ENCODE assay signal across 8 mouse cellular contexts in genomic region chr7:78912974-78913474, GRCm38 (mm10). TPM values are rescaled to one million over a fixed set of nuclear protein-coding genes. Genes with fewer than 3 reads are reported as not detected.
DNase-seq lines count a peak whose midpoint lies in the region; ATAC-seq and TF ChIP-seq lines count a peak whose summit lies in the region.

TSS of gene Isg20 (plus strand) at chr7:78913424.

- H3K9me3 ChIP-seq in lung, embryonic 15.5 days: no peaks in the 10 kb centered on the region
- no peaks in the 10 kb centered on the region for H3K9me3 ChIP-seq in embryonic facial prominence, embryonic 14.5 days (ENCODE audit: control insufficient read depth, low read length)
- H3K9me3 ChIP-seq in intestine, embryonic 14.5 days (ENCODE audit: control insufficient read depth, low read length): no peaks in the 10 kb centered on the region

- peaks cover 21% of the 10 kb centered on the region for H3K4me1 ChIP-seq in lung, embryonic 15.5 days
- H3K4me1 ChIP-seq in embryonic facial prominence, embryonic 14.5 days (ENCODE audit: control insufficient read depth, insufficient read depth, low read length): peaks cover 13% of the 10 kb centered on the region; the same call in 1 of the 2 replicates
- peaks cover 18% of the 10 kb centered on the region; the same call in 1 of the 2 replicates for H3K4me1 ChIP-seq in intestine, embryonic 14.5 days (replicated peaks; ENCODE audit: control insufficient read depth, insufficient read depth, low read length)

- no peak for TF ChIP-seq POLR2A in myocyte (IDR thresholded peaks at IDR 0.05; ENCODE audit: insufficient read length, low read depth)

- no peak within 1 kb of the TSS for H3K9ac ChIP-seq in lung, embryonic 15.5 days
- peak within 1 kb of the TSS; percentile 46 for H3K9ac ChIP-seq in embryonic facial prominence, embryonic 14.5 days (ENCODE audit: low read depth, low read length)
- H3K9ac ChIP-seq in intestine, embryonic 14.5 days (ENCODE audit: low read length): no peak within 1 kb of the TSS

- DNase-seq in lung, postnatal 14 days: no peak
- DNase-seq in embryonic facial prominence, embryonic 14.5 days (ENCODE audit: low spot score): no peak
- DNase-seq in intestine, embryonic 14.5 days (ENCODE audit: low spot score): no peak
- no peak for DNase-seq in left cerebral cortex, adult 8-10 months (ENCODE audit: low spot score in 2 of 2)
- DNase-seq in layer of hippocampus, adult 9-10 months (ENCODE audit: low spot score): no peak
- no peak for DNase-seq in gastrocnemius, postnatal 25 days

- peak within 1 kb of the TSS; percentile 79 for H3K27ac ChIP-seq in lung, embryonic 15.5 days
- H3K27ac ChIP-seq in embryonic facial prominence, embryonic 14.5 days (replicated peaks; ENCODE audit: low read depth, low read length): no peak within 1 kb of the TSS
- H3K27ac ChIP-seq in intestine, embryonic 14.5 days (ENCODE audit: low read depth): no peak within 1 kb of the TSS

- peak within 1 kb of the TSS; percentile 53 for H3K4me2 ChIP-seq in lung, embryonic 15.5 days
- H3K4me2 ChIP-seq in embryonic facial prominence, embryonic 14.5 days (ENCODE audit: low read depth, low read length): peak within 1 kb of the TSS; percentile 49
- peak within 1 kb of the TSS; percentile 39 for H3K4me2 ChIP-seq in intestine, embryonic 14.5 days (ENCODE audit: low read length)
- peak within 1 kb of the TSS; percentile 94 for H3K4me2 ChIP-seq in myocyte (ENCODE audit: low read depth)

- peak within 1 kb of the TSS; percentile 29 for H3K4me3 ChIP-seq in lung, embryonic 15.5 days
- H3K4me3 ChIP-seq in embryonic facial prominence, embryonic 14.5 days (ENCODE audit: low read depth, low read length): peak within 1 kb of the TSS; percentile 9; the same call in 1 of the 2 replicates
- peak within 1 kb of the TSS; percentile 2; the same call in 1 of the 2 replicates for H3K4me3 ChIP-seq in intestine, embryonic 14.5 days (ENCODE audit: low read depth, low read length)
- peak within 1 kb of the TSS; percentile 29 for H3K4me3 ChIP-seq in myocyte

- H3K27me3 ChIP-seq in lung, embryonic 15.5 days: no peaks in the 10 kb centered on the region
- no peaks in the 10 kb centered on the region for H3K27me3 ChIP-seq in embryonic facial prominence, embryonic 14.5 days (replicated peaks; ENCODE audit: control insufficient read depth, insufficient read depth, low read length)
- no peaks in the 10 kb centered on the region for H3K27me3 ChIP-seq in intestine, embryonic 14.5 days (replicated peaks; ENCODE audit: control insufficient read depth, insufficient read depth, low read length)
- no peaks in the 10 kb centered on the region for H3K27me3 ChIP-seq in myocyte (ENCODE audit: control insufficient read depth, insufficient read depth, insufficient read length)

- H3K79me2 ChIP-seq in myocyte (ENCODE audit: control insufficient read depth, insufficient read depth): no peaks in the 10 kb centered on the region

- 0 out of 2 replicates have a peak, but pooled peaks cover 2% of the 10 kb centered on the region for H3K36me3 ChIP-seq in lung, embryonic 15.5 days
- peaks cover 15% of the 10 kb centered on the region; the same call in 1 of the 2 replicates for H3K36me3 ChIP-seq in embryonic facial prominence, embryonic 14.5 days (ENCODE audit: control insufficient read depth, insufficient read depth, low read length)
- peaks cover 17% of the 10 kb centered on the region; the same call in 1 of the 2 replicates for H3K36me3 ChIP-seq in intestine, embryonic 14.5 days (ENCODE audit: control insufficient read depth, insufficient read depth, low read length)
- H3K36me3 ChIP-seq in myocyte (ENCODE audit: control insufficient read depth, insufficient read depth): peaks cover 12% of the 10 kb centered on the region

- ATAC-seq in lung, embryonic 15.5 days (ENCODE audit: borderline replicate concordance, extremely low read depth, low FRiP score, low TSS enrichment): no peak
- no peak for ATAC-seq in embryonic facial prominence, embryonic 14.5 days (ENCODE audit: low read depth)
- peak; percentile 1; the same call in 1 of the 2 replicates for ATAC-seq in intestine, embryonic 14.5 days (replicated peaks; ENCODE audit: low FRiP score, low TSS enrichment, low read depth)

- WGBS in lung, embryonic 15.5 days: 66% methylated on average over 5 of the region's 5 CpGs
- 58% methylated on average over 5 of the region's 5 CpGs for WGBS in embryonic facial prominence, embryonic 14.5 days
- 58% methylated on average over 5 of the region's 5 CpGs for WGBS in intestine, embryonic 14.5 days

- no peak within 1 kb of the TSS for H3ac ChIP-seq in myocyte (ENCODE audit: control insufficient read depth, insufficient read length)

TF ChIP-seq in myocyte, 11 proteins besides CTCF, POLR2A, EP300 and RAD21:
- peak; percentile 53 for TF ChIP-seq POLR2AphosphoS2 (IDR thresholded peaks at IDR 0.05; ENCODE audit: insufficient read length, low read depth)
- TF ChIP-seq TCF3 (IDR thresholded peaks at IDR 0.05; ENCODE audit: insufficient read length, low read depth): no peak

RNA-seq across cellular contexts. Expression of gene Isg20, which starts in this region (rescaled TPM):
- 9.4 and 13.9 TPM in 2 replicates for polyA plus RNA-seq in lung, embryonic 15.5 days (2015; fragmentation: Nextera tagmentation; extraction: Ambion mirVana)
- polyA plus RNA-seq in embryonic facial prominence, embryonic 14.5 days (2014; fragmentation: Nextera tagmentation; extraction: Ambion mirVana): 3.4 and 5.1 TPM in 2 replicates
- 1.4 and 3.2 TPM in 2 replicates for polyA plus RNA-seq in intestine, embryonic 14.5 days (2014; fragmentation: Nextera tagmentation; extraction: Ambion mirVana)
- polyA plus RNA-seq in myocyte (2012; fragmentation: generic; extraction: Trizol): 10.5 TPM
- total RNA-seq in left cerebral cortex, adult 8-10 months (2022): 1 to 10 TPM in 2 of 4 experiments, under 1 TPM in 1, not detected in 1; 0.57 to 1.5 (median 1.1) TPM
- 1 to 10 TPM in 1 of 2 experiments, under 1 TPM in 1; 0.69 to 3.2 TPM for total RNA-seq in gastrocnemius, postnatal 25 days (2021)

Comparison
In these comparisons a context has a peak if more than half of its experiments do, and no peak if none do; other contexts are left out.
1. H3K4me2 ChIP-seq: peak in every context shown above with its lines; median percentile 94 in myocyte; 53 in lung, embryonic 15.5 days; 49 in embryonic facial prominence, embryonic 14.5 days; 39 in intestine, embryonic 14.5 days.